11 mouse cellular contexts compared by ENCODE assay signal in genomic region chr6:134199895-134200294, GRCm38 (mm10).
DNase-seq lines count a peak whose midpoint lies in the region; ATAC-seq lines count a peak whose summit lies in the region.
"Had no signal": no experiment of that assay in that cellular context is flagged by ENCODE, and none has a peak within 500 bp of the region (broad histone marks: within the 10 kb centered on the region; RNA-seq: fewer than 3 reads in every experiment).

No protein-coding gene starts in this region.

- peak overlapping the region; percentile 63 for H3K27ac ChIP-seq in heart, embryonic 12.5 days (ENCODE audit: poor library complexity, severe bottlenecking)
- peak overlapping the region; percentile 49 for H3K27ac ChIP-seq in lung, embryonic 15.5 days
- peak overlapping the region; percentile 54 for H3K27ac ChIP-seq in limb, embryonic 15.5 days

- H3K9me3 ChIP-seq in heart, embryonic 12.5 days (replicated peaks): no peaks in the 10 kb centered on the region
- no peaks in the 10 kb centered on the region for H3K9me3 ChIP-seq in lung, embryonic 15.5 days
- no peaks in the 10 kb centered on the region for H3K9me3 ChIP-seq in limb, embryonic 15.5 days

- WGBS in heart, embryonic 12.5 days: 94% methylated on average over 1 of the region's 1 CpGs
- WGBS in lung, embryonic 15.5 days: 78% methylated on average over 1 of the region's 1 CpGs
- WGBS in limb, embryonic 15.5 days: 97% methylated on average over 1 of the region's 1 CpGs

- no peak for ATAC-seq in heart, embryonic 12.5 days (ENCODE audit: insufficient number of reproducible peaks, low FRiP score)
- peak; percentile 37; the same call in 1 of the 2 replicates for ATAC-seq in lung, embryonic 15.5 days (ENCODE audit: borderline replicate concordance, extremely low read depth, low FRiP score, low TSS enrichment)
- 0 out of 2 replicates have a peak, but pooled peaks have one; percentile 33 for ATAC-seq in limb, embryonic 15.5 days (ENCODE audit: insufficient number of reproducible peaks, low FRiP score, low TSS enrichment, low read depth)
- ATAC-seq in cerebellum, adult (ENCODE audit: insufficient number of reproducible peaks, low FRiP score, low TSS enrichment): no peak
- ATAC-seq: CD4-positive, CD25-positive, alpha-beta regulatory T cell, adult 4 months had no signal

- peaks cover 36% of the 10 kb centered on the region for H3K4me1 ChIP-seq in heart, embryonic 12.5 days (replicated peaks)
- H3K4me1 ChIP-seq in lung, embryonic 15.5 days: peaks cover 23% of the 10 kb centered on the region
- H3K4me1 ChIP-seq in limb, embryonic 15.5 days: peaks cover 14% of the 10 kb centered on the region; the same call in 1 of the 2 replicates

- H3K27me3 ChIP-seq in heart, embryonic 12.5 days (replicated peaks): no peaks in the 10 kb centered on the region
- H3K27me3 ChIP-seq in lung, embryonic 15.5 days: no peaks in the 10 kb centered on the region
- no peaks in the 10 kb centered on the region for H3K27me3 ChIP-seq in limb, embryonic 15.5 days

- H3K4me3 ChIP-seq in heart, embryonic 12.5 days: no peak overlapping the region
- H3K4me3 ChIP-seq in lung, embryonic 15.5 days: no peak overlapping the region
- H3K4me3 ChIP-seq in limb, embryonic 15.5 days: no peak overlapping the region

- intact Hi-C loops in heart, postnatal 14 days (cut with DNase I): no loop called here

- no peak overlapping the region for H3K4me2 ChIP-seq in heart, embryonic 12.5 days
- H3K4me2 ChIP-seq in lung, embryonic 15.5 days: no peak overlapping the region
- no peak overlapping the region for H3K4me2 ChIP-seq in limb, embryonic 15.5 days

- no peaks in the 10 kb centered on the region for H3K36me3 ChIP-seq in heart, embryonic 12.5 days
- H3K36me3 ChIP-seq in lung, embryonic 15.5 days: no peaks in the 10 kb centered on the region
- no peaks in the 10 kb centered on the region for H3K36me3 ChIP-seq in limb, embryonic 15.5 days

- no peak for DNase-seq in heart, postnatal 14 days
- no peak for DNase-seq in lung, adult 18-20 months
- peak; percentile 37 for DNase-seq in NIH3T3 (ENCODE audit: low read depth)
- no peak for DNase-seq in adipocyte (ENCODE audit: low spot score)
- DNase-seq: cerebellum, adult 11 months; kidney, postnatal 10 days had no signal

- 0 out of 2 replicates have a peak overlapping the region, but pooled peaks have one; percentile 7 for H3K9ac ChIP-seq in heart, embryonic 12.5 days
- no peak overlapping the region for H3K9ac ChIP-seq in lung, embryonic 15.5 days
- H3K9ac ChIP-seq in limb, embryonic 15.5 days: no peak overlapping the region

Comparison
In these comparisons a context has a peak if more than half of its experiments do, and no peak if none do; other contexts are left out.
1. ATAC-seq: peak in lung, embryonic 15.5 days (single experiment) and limb, embryonic 15.5 days (single experiment); none in heart, embryonic 12.5 days (single experiment) and cerebellum, adult (single experiment).
2. Peak in every context shown above with its lines, with median percentiles within 50 percentile points of each other: H3K27ac ChIP-seq.